Comparison of ENCODE assay signal across 8 mouse cellular contexts in genomic region chr6:101473257-101473925, GRCm38 (mm10).
DNase-seq lines count a peak whose midpoint lies in the region; ATAC-seq and TF ChIP-seq lines count a peak whose summit lies in the region.

No protein-coding gene starts in this region.

- no peaks in the 10 kb centered on the region for H3K9me3 ChIP-seq in heart, embryonic 10.5 days
- no peaks in the 10 kb centered on the region for H3K9me3 ChIP-seq in lung, postnatal 0 days (ENCODE audit: low read length)

- peak; percentile 60 for ATAC-seq in lung, postnatal 0 days

- no peak overlapping the region for H3K4me3 ChIP-seq in heart, embryonic 10.5 days
- no peak overlapping the region for H3K4me3 ChIP-seq in lung, postnatal 0 days (ENCODE audit: low read depth, low read length)

- peak; percentile 40 for TF ChIP-seq CTCF in lung, postnatal 0 days (IDR thresholded peaks at IDR 0.05)

- 25% methylated on average over 5 of the region's 5 CpGs for WGBS in heart, embryonic 10.5 days
- WGBS in lung, postnatal 0 days, result 20% methylated on average over 5 of the region's 5 CpGs

- intact Hi-C loops in heart, postnatal 14 days (cut with DNase I), result no loop called here

- H3K9ac ChIP-seq in lung, postnatal 0 days (replicated peaks; ENCODE audit: low read depth), result no peak overlapping the region

- H3K4me1 ChIP-seq in heart, embryonic 10.5 days, result 0 out of 2 replicates have a peak, but pooled peaks cover 3% of the 10 kb centered on the region
- H3K4me1 ChIP-seq in lung, postnatal 0 days (ENCODE audit: insufficient read depth, low read depth, low read length), result no peaks in the 10 kb centered on the region

- H3K36me3 ChIP-seq in heart, embryonic 10.5 days, result no peaks in the 10 kb centered on the region
- no peaks in the 10 kb centered on the region for H3K36me3 ChIP-seq in lung, postnatal 0 days (ENCODE audit: insufficient read depth, low read length)

- H3K27me3 ChIP-seq in heart, embryonic 10.5 days (ENCODE audit: insufficient read depth, poor library complexity, severe bottlenecking), result no peaks in the 10 kb centered on the region
- H3K27me3 ChIP-seq in lung, postnatal 0 days (replicated peaks; ENCODE audit: insufficient read depth, low read length), result no peaks in the 10 kb centered on the region

- H3K27ac ChIP-seq in heart, embryonic 10.5 days, result no peak overlapping the region
- H3K27ac ChIP-seq in lung, postnatal 0 days (ENCODE audit: low read length), result no peak overlapping the region

- TF ChIP-seq EP300 in lung, postnatal 0 days (IDR thresholded peaks at IDR 0.05), result no peak

- DNase-seq in heart, adult 18-20 months, result peak; percentile 53 to 67
- no peak for DNase-seq in heart, embryonic 10.5 days (ENCODE audit: low spot score)
- DNase-seq in fat pad, adult 2 months (ENCODE audit: extremely low read depth, low read depth, low spot score), result peak; percentile 85
- peak; percentile 24 to 41 for DNase-seq in heart, postnatal 14 days
- peak; percentile 65 for DNase-seq in layer of hippocampus, adult 11-12 months (ENCODE audit: low spot score)
- peak; percentile 60 for DNase-seq in lung, postnatal 0 days (ENCODE audit: low spot score)
- DNase-seq in right cerebral cortex, postnatal 36 days (ENCODE audit: low spot score in 2 of 2), result peak; percentile 43 to 60
- no peak for DNase-seq in adrenal gland, postnatal 14 days

- H3K4me2 ChIP-seq in lung, postnatal 0 days (replicated peaks; ENCODE audit: low read depth, low read length), result no peak overlapping the region

Comparison
In these comparisons a context has a peak if more than half of its experiments do, and no peak if none do; other contexts are left out.
1. DNase-seq: peak in heart, adult 18-20 months (2 of 2), fat pad, adult 2 months (single experiment), heart, postnatal 14 days (2 of 2), layer of hippocampus, adult 11-12 months (single experiment), lung, postnatal 0 days (single experiment) and right cerebral cortex, postnatal 36 days (2 of 2); none in heart, embryonic 10.5 days (single experiment) and adrenal gland, postnatal 14 days (single experiment).